Mouse (Mus musculus): Measurements from ENCODE around the gene Zfp27. TPM values are rescaled to one million over a fixed set of nuclear protein-coding genes. Genes with fewer than 3 reads are reported as not detected.
A peak's percentile ranks its signal among the peaks of the same experiment; 100 is the strongest.

The Zfp27 gene
- polyA plus RNA-seq, 1 experiment from 2014 or later, result 10.6 TPM

DNA sequence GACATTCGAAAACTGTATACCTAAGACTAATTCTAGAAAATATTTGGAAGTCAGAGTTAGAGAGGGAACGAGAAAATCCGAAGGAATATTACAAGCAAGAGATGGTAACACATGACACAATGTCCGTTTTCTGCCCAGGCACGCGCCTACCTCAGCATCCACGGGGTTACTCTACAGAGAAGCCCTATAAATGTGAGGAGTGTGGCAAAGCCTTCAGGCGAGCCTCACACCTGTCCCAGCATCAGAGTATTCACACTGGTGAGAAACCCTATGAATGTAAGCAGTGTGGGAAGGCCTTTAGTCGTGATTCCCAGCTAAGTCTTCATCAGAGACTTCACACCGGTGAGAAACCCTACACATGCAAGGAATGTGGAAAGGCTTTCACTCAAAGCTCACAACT is 32.1 kb downstream of the Zfp27 start:
- WGBS, result 94% methylated on average over 10 of the region's 10 CpGs
- peaks cover 69% of the 10 kb centered on the region for H3K36me3 ChIP-seq
- peaks cover 59% of the 10 kb centered on the region for H3K9me3 ChIP-seq (replicated peaks)
- DNase-seq (ENCODE audit: low spot score), result no peak
- H3K4me3 ChIP-seq, result no peak overlapping the region
- H3K27ac ChIP-seq (replicated peaks), result no peak overlapping the region
- no peaks in the 10 kb centered on the region for H3K4me1 ChIP-seq
- H3K27me3 ChIP-seq (ENCODE audit: low read depth, poor library complexity, severe bottlenecking), result no peaks in the 10 kb centered on the region

DNA sequence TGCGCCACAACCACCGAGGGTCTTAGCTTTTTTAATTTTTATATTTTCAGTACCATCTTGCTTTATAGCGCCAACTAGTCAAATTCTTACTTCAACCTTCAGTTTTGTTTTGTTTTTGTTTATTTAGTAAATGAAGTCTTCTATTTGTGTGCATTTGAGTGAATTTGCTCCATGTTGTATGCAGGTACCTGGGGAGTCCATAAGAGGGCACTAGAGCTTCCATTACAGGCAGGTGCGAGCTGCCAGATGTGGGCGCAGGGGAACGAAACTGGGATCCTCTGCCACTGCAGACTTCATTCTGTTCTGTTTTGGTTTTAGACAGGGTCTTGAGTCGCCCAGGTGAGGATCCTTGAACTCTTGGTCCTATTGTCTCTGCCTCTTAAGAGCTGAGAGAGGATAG is 44.7 kb downstream of the Zfp27 start:
- H3K36me3 ChIP-seq, result peaks cover 8% of the 10 kb centered on the region
- DNase-seq (ENCODE audit: low spot score), result no peak
- WGBS, result 91% methylated on average over 7 of the region's 7 CpGs

DNA sequence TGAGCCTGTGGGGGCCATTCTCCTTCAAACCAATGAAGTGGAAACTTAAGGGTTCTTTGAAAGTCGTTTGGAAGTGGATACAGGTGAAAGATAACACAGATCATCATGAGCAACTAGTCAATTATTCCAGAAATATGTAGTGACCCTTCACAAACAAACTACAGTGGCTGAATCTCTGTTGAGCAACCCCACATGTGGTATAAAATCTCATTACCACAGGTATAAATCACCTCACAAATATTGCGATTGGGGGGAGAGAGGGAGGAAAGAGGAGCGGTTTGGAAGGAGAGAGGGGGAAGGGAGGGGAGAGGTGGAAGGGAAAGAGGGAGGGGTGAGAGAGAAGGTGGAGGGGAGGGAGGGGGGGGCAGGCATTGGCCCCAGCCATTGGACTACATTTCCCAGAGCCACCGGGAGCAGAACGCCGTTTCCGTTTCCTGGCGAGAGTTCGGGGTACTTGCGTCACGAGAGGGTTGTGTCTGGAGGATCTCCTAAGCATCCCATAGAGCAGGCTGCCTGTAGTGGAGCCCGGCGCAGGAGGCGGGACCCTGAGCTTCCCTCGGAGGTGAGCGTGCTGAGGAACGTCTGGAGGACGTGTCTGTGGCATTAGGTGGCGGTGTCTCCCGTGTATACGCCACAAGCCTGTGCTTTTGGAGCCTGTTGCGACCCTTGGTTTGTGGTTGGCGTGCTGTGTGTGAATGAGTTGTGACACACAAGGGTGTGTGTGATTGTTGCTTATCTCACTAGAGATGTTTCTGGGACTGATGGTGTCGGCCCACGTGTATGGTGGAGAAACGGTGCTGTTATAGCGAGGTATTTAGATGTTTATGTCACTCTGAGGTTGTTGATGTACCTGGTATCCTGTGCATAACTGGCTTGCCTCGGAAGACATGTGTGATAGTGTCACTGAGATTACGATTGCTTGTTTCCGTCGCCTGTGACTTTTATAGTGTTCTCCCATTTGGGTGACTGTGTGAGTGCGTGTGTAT is 46.5 kb downstream of the Zfp27 start, which contains the start of gene Zfp420:
Gene Zfp420, plus strand, starts transcription at position 448 of the 986 bp plus-strand sequence.
- Histone ChIP-seq H3K9me3 (replicated peaks) (no peaks in the 10 kb centered on the region; the same call in 1 of the 2 replicates), H3K27me3 (ENCODE audit: low read depth, poor library complexity, severe bottlenecking) (no peaks in the 10 kb centered on the region), H3K36me3 (peaks cover 8% of the 10 kb centered on the region), H3K27ac (replicated peaks) (peak within 1 kb of the TSS; percentile 71), H3K4me3 (peak within 1 kb of the TSS; percentile 71), H3K4me1 (peaks cover 13% of the 10 kb centered on the region)
- DNase-seq (ENCODE audit: low spot score), result peak; percentile 86
- WGBS, result 10% methylated on average over 32 of the region's 32 CpGs

More for the DNA sequence above, 44.7 kb downstream of the Zfp27 start:
- Histone ChIP-seq H3K4me1 (peaks cover 13% of the 10 kb centered on the region), H3K4me3 (no peak overlapping the region), H3K27me3 (ENCODE audit: low read depth, poor library complexity, severe bottlenecking) (no peaks in the 10 kb centered on the region), H3K9me3 (replicated peaks) (peaks cover 6% of the 10 kb centered on the region; the same call in 1 of the 2 replicates), H3K27ac (replicated peaks) (no peak overlapping the region)

DNA sequence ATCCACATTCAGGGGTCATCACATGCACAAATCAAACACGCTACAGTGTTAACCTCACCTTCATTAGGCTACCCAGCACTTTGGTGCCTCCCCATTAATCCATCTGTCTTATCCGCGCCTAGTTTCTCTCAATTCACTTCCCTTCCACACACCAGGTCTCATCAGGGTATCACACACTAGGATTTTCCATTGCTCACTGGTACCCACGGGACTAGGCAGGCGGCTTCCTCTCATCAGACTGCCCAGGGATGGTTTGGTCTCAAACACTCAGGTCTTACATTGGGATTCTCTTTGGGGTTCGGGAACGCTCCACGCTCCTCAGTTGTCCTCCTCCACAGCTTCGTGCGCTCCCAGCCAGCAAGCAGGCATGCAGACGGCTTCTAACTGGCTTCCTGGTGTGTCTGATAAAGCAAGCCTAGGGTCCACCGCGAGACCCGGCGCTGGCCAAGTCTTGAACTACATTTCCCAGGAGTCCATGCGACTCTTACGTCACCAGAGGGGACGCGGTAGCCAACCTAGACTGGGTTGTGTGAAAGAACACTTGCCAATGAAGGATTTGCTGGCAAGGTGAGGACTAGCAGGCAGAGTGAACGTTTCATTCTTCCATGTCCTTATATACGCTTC is 53.0 kb downstream of the Zfp27 start, which contains the start of gene Zfp940:
Gene Zfp940, minus strand, starts transcription at position 451 of the 624 bp plus-strand sequence.
- peaks cover 10% of the 10 kb centered on the region for H3K4me1 ChIP-seq
- no peaks in the 10 kb centered on the region for H3K27me3 ChIP-seq (ENCODE audit: low read depth, poor library complexity, severe bottlenecking)
- H3K9me3 ChIP-seq (replicated peaks), result peaks cover 6% of the 10 kb centered on the region; the same call in 1 of the 2 replicates
- H3K27ac ChIP-seq (replicated peaks), result peak within 1 kb of the TSS; percentile 86
- peaks cover 33% of the 10 kb centered on the region for H3K36me3 ChIP-seq
- WGBS, result 2% methylated on average over 21 of the region's 21 CpGs
- DNase-seq (ENCODE audit: low spot score), result peak; percentile 85
- H3K4me3 ChIP-seq, result peak within 1 kb of the TSS; percentile 67

DNA sequence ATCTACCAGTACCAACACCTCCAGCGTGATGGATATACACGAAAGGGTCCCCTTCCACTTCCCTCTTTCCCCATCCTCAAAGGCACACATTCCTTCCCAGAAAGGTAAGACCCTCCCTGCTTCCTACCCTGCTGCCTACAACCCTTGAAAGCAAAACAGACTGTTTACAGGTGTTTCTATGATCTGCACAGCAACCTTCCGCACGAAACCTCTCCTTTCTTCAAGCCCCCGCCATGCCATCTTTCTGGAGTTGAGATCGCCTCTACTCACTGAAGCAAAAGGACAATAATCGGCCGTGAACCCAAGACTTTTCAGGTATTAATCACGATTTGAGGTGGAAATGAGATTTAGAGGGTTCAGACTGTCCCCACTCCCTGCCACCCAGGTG is 53.5 kb downstream of the Zfp27 start:
- WGBS, result 61% methylated on average over 9 of the region's 9 CpGs
- H3K9me3 ChIP-seq (replicated peaks), result peaks cover 6% of the 10 kb centered on the region; the same call in 1 of the 2 replicates
- H3K4me3 ChIP-seq, result peak overlapping the region; percentile 67
- H3K27me3 ChIP-seq (ENCODE audit: low read depth, poor library complexity, severe bottlenecking), result no peaks in the 10 kb centered on the region
- peak overlapping the region; percentile 86 for H3K27ac ChIP-seq (replicated peaks)
- no peak for DNase-seq (ENCODE audit: low spot score)
- peaks cover 10% of the 10 kb centered on the region for H3K4me1 ChIP-seq
- peaks cover 38% of the 10 kb centered on the region for H3K36me3 ChIP-seq

DNA sequence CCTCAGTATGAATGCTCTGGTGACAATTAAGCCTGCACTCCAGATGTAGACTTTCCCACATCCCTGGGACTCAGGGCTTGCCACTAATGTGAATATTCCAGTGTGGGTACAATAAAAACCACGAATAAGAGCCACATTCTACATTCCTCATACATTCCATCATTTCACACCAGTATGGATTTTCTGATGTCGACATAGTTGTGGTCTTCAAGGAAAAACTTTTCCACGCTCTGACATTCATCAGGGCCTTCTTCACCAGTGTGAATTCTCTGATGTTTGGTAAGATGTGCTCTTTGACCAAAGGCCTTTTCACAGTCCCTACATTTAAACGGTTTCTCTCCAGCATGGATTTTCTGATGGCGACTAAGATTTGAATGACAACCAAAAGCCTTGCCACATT is 61.8 kb downstream of the Zfp27 start:
- no peak for DNase-seq (ENCODE audit: low spot score)
- Histone ChIP-seq H3K4me3 (no peak overlapping the region), H3K27ac (replicated peaks) (no peak overlapping the region), H3K36me3 (peaks cover 70% of the 10 kb centered on the region), H3K9me3 (replicated peaks) (no peaks in the 10 kb centered on the region), H3K27me3 (ENCODE audit: low read depth, poor library complexity, severe bottlenecking) (no peaks in the 10 kb centered on the region), H3K4me1 (no peaks in the 10 kb centered on the region)
- 95% methylated on average over 5 of the region's 5 CpGs for WGBS

Small RNA genes lying within 50 kb of the gene (microRNA-seq; reads per million reads assigned to microRNA genes)
- gene Mir7668, result not detected

Other genes with a start within 250 kb of the Zfp27 start
- 0.05 and 0.06 TPM in 2 replicates for gene Catsperg2, start 179.5 kb downstream of the Zfp27 start, polyA plus RNA-seq (2016; fragmentation: Nextera tagmentation; extraction: Ambion mirVana)
- 10.9 and 14.6 TPM in 2 replicates for gene Zfp84, start 138.0 kb downstream of the Zfp27 start, polyA plus RNA-seq (2016; fragmentation: Nextera tagmentation; extraction: Ambion mirVana)
- 6.8 and 8.3 TPM in 2 replicates for gene Zfp30, start 122.6 kb downstream of the Zfp27 start, polyA plus RNA-seq (2016; fragmentation: Nextera tagmentation; extraction: Ambion mirVana)
- 12.7 and 17.5 TPM in 2 replicates for gene Zfp790, start 90.5 kb downstream of the Zfp27 start, polyA plus RNA-seq (2016; fragmentation: Nextera tagmentation; extraction: Ambion mirVana)
- gene Zfp940, start 52.9 kb downstream of the Zfp27 start, polyA plus RNA-seq (2016; fragmentation: Nextera tagmentation; extraction: Ambion mirVana), result 9.7 and 10.3 TPM in 2 replicates
- 8.8 and 9.3 TPM in 2 replicates for gene Zfp420, start 46.6 kb downstream of the Zfp27 start, polyA plus RNA-seq (2016; fragmentation: Nextera tagmentation; extraction: Ambion mirVana)
- gene Zfp383, start 1.7 kb upstream of the Zfp27 start, polyA plus RNA-seq (2016; fragmentation: Nextera tagmentation; extraction: Ambion mirVana), result 5.4 and 7.3 TPM in 2 replicates
- 12.7 and 15.8 TPM in 2 replicates for gene Zfp74, start 47.5 kb upstream of the Zfp27 start, polyA plus RNA-seq (2016; fragmentation: Nextera tagmentation; extraction: Ambion mirVana)
- gene Zfp568, start 77.4 kb upstream of the Zfp27 start, polyA plus RNA-seq (2016; fragmentation: Nextera tagmentation; extraction: Ambion mirVana), result 22.8 and 23.3 TPM in 2 replicates
- 4.1 and 4.4 TPM in 2 replicates for gene Zfp14, start 144.8 kb upstream of the Zfp27 start, polyA plus RNA-seq (2016; fragmentation: Nextera tagmentation; extraction: Ambion mirVana)
- 6.8 and 9.2 TPM in 2 replicates for gene Zfp82, start 166.3 kb upstream of the Zfp27 start, polyA plus RNA-seq (2016; fragmentation: Nextera tagmentation; extraction: Ambion mirVana)
- 1.3 and 2.2 TPM in 2 replicates for gene Gm26920, start 183.8 kb upstream of the Zfp27 start, polyA plus RNA-seq (2016; fragmentation: Nextera tagmentation; extraction: Ambion mirVana)
- gene Zfp566, start 184.0 kb upstream of the Zfp27 start, polyA plus RNA-seq (2016; fragmentation: Nextera tagmentation; extraction: Ambion mirVana), result 14.3 and 18.5 TPM in 2 replicates
- gene Zfp260, start 188.2 kb upstream of the Zfp27 start, polyA plus RNA-seq (2016; fragmentation: Nextera tagmentation; extraction: Ambion mirVana), result 113 and 116 TPM in 2 replicates
- gene Zfp382, start 215.4 kb upstream of the Zfp27 start, polyA plus RNA-seq (2016; fragmentation: Nextera tagmentation; extraction: Ambion mirVana), result 10.6 and 13.0 TPM in 2 replicates